17 mouse cellular contexts compared by ENCODE assay signal in genomic region chr11:98318421-98319116, GRCm38 (mm10). TPM values are rescaled to one million over a fixed set of nuclear protein-coding genes. Genes with fewer than 3 reads are reported as not detected.
DNase-seq lines count a peak whose midpoint lies in the region; ATAC-seq and TF ChIP-seq lines count a peak whose summit lies in the region.
"Had no signal": no experiment of that assay in that cellular context is flagged by ENCODE, and none has a peak within 500 bp of the region (broad histone marks: within the 10 kb centered on the region; RNA-seq: fewer than 3 reads in every experiment).

No protein-coding gene starts in this region.

- H3K27me3 ChIP-seq in forebrain, embryonic 14.5 days (replicated peaks; ENCODE audit: control insufficient read depth, insufficient read depth, low read length), result peaks cover 78% of the 10 kb centered on the region

- WGBS in forebrain, embryonic 14.5 days, result under 1% methylated on average over 14 of the region's 14 CpGs

- peak overlapping the region; percentile 41 for H3K4me2 ChIP-seq in forebrain, embryonic 14.5 days (ENCODE audit: low read length)
- H3K4me2 ChIP-seq: embryonic facial prominence, embryonic 12.5 days; liver, embryonic 12.5 days; neural tube, embryonic 12.5 days had no signal

- H3K9me3 ChIP-seq in forebrain, embryonic 14.5 days (replicated peaks; ENCODE audit: control insufficient read depth, low read length), result no peaks in the 10 kb centered on the region
- H3K9me3 ChIP-seq: embryonic facial prominence, embryonic 12.5 days; liver, embryonic 12.5 days; midbrain, embryonic 10.5 days; neural tube, embryonic 12.5 days had no signal

- no peak; the same call in 1 of the 2 replicates for ATAC-seq in forebrain, embryonic 14.5 days
- ATAC-seq: liver, embryonic 12.5 days; lung, postnatal 0 days had no signal

- H3K27ac ChIP-seq in layer of hippocampus, adult 2 months, result peak overlapping the region; percentile 97
- peak overlapping the region; percentile 95 for H3K27ac ChIP-seq in forebrain, embryonic 14.5 days (ENCODE audit: low read depth, low read length)
- H3K27ac ChIP-seq: embryonic facial prominence, embryonic 12.5 days; liver, embryonic 12.5 days; midbrain, embryonic 10.5 days; neural tube, embryonic 12.5 days had no signal

- no peak for TF ChIP-seq CTCF in layer of hippocampus, adult 2 months (conservative IDR thresholded peaks at IDR 0.05)

- DNase-seq in layer of hippocampus, adult 2 months (ENCODE audit: low spot score in 2 of 2), result no peak
- no peak for DNase-seq in layer of hippocampus, adult 11-12 months (ENCODE audit: low spot score)
- peak; percentile 71 for DNase-seq in cerebellum, adult 11-12 months
- peak; percentile 61 to 67 for DNase-seq in cerebellum, postnatal 14 days
- DNase-seq in forebrain, embryonic 14.5 days (ENCODE audit: low spot score), result peak; percentile 65
- no peak for DNase-seq in heart, adult 8-10 months (ENCODE audit: low spot score)
- no peak for DNase-seq in adipocyte (ENCODE audit: low spot score)
- no peak for DNase-seq in kidney, adult 18-20 months
- DNase-seq: heart, postnatal 36 days; kidney, adult 2 months; kidney, postnatal 4 days; thymus, postnatal 36 days had no signal

- no peaks in the 10 kb centered on the region for H3K36me3 ChIP-seq in forebrain, embryonic 14.5 days (ENCODE audit: control insufficient read depth, insufficient read depth, low read length)
- H3K36me3 ChIP-seq: embryonic facial prominence, embryonic 12.5 days; liver, embryonic 12.5 days; midbrain, embryonic 10.5 days; neural tube, embryonic 12.5 days had no signal

- H3K9ac ChIP-seq in forebrain, embryonic 14.5 days (ENCODE audit: low read length), result no peak overlapping the region
- H3K9ac ChIP-seq: embryonic facial prominence, embryonic 12.5 days; liver, embryonic 12.5 days; neural tube, embryonic 12.5 days had no signal

- peaks cover 29% of the 10 kb centered on the region for H3K4me1 ChIP-seq in forebrain, embryonic 14.5 days (ENCODE audit: control insufficient read depth, insufficient read depth, low read length)

- H3K4me3 ChIP-seq in layer of hippocampus, adult 2 months, result peak overlapping the region; percentile 30; the same call in 1 of the 2 replicates
- peak overlapping the region; percentile 5; the same call in 1 of the 2 replicates for H3K4me3 ChIP-seq in forebrain, embryonic 14.5 days (ENCODE audit: low read depth, low read length)
- H3K4me3 ChIP-seq: embryonic facial prominence, embryonic 12.5 days; liver, embryonic 12.5 days; midbrain, embryonic 10.5 days; neural tube, embryonic 12.5 days had no signal

RNA-seq across cellular contexts. Expression of gene Neurod2, which starts 10.9 kb away (rescaled TPM):
- total RNA-seq in layer of hippocampus, adult 2 months (2021), result 100 to 1,000 TPM; 163 to 165 TPM
- polyA plus RNA-seq in forebrain, embryonic 14.5 days (2014; fragmentation: Nextera tagmentation; extraction: Ambion mirVana), result 64.1 and 90.9 TPM in 2 replicates
- total RNA-seq in heart, adult 8-10 months (2022), result not detected
- total RNA-seq: heart, postnatal 36 days had no signal
- polyA plus RNA-seq: kidney, adult 2 months; liver, embryonic 12.5 days; lung, postnatal 0 days had no signal

RNA-seq across cellular contexts. Expression of gene Ppp1r1b, which starts 29.6 kb away (rescaled TPM):
- total RNA-seq in layer of hippocampus, adult 2 months (2021), result 10 to 100 TPM; 55.9 to 56.2 TPM
- 33.1 and 42.2 TPM in 2 replicates for polyA plus RNA-seq in forebrain, embryonic 14.5 days (2014; fragmentation: Nextera tagmentation; extraction: Ambion mirVana)
- total RNA-seq in heart, adult 8-10 months (2022), result 10 to 100 TPM in 2 of 4 experiments, 1 to 10 TPM in 2; 4.0 to 11.3 (median 7.1) TPM

RNA-seq across cellular contexts. Expression of gene Stard3, which starts 39.6 kb away (rescaled TPM):
- total RNA-seq in layer of hippocampus, adult 2 months (2021), result 10 to 100 TPM; 32.9 to 35.5 TPM
- 43.8 and 46.6 TPM in 2 replicates for polyA plus RNA-seq in forebrain, embryonic 14.5 days (2014; fragmentation: Nextera tagmentation; extraction: Ambion mirVana)
- 10 to 100 TPM; 17.2 to 28.8 (median 23.7) TPM for total RNA-seq in heart, adult 8-10 months (2022)

Comparison
In these comparisons a context has a peak if more than half of its experiments do, and no peak if none do; other contexts are left out.
1. DNase-seq: peak in cerebellum, adult 11-12 months (single experiment), cerebellum, postnatal 14 days (2 of 2) and forebrain, embryonic 14.5 days (single experiment); none in layer of hippocampus, adult 2 months (0 of 2), layer of hippocampus, adult 11-12 months (single experiment), heart, adult 8-10 months (single experiment), adipocyte (single experiment) and kidney, adult 18-20 months (single experiment).
2. RNA of gene Neurod2, which starts 10.9 kb away (total RNA-seq): 163 to 165 TPM in layer of hippocampus, adult 2 months; not detected in heart, adult 8-10 months; every median in the first group is over 100 times any median in the second.
3. RNA of gene Ppp1r1b, which starts 29.6 kb away (total RNA-seq): 55.9 to 56.2 TPM in layer of hippocampus, adult 2 months; 4.0 to 11.3 TPM in heart, adult 8-10 months; every median in the first group is over 4 times any median in the second.